Mouse (Mus musculus): Measurements from ENCODE around the gene Fosb. TPM values are rescaled to one million over a fixed set of nuclear protein-coding genes. Genes with fewer than 3 reads are reported as not detected.

The Fosb gene
- polyA plus RNA-seq, 1 experiment from 2014 or later = 0.20 TPM

DNA sequence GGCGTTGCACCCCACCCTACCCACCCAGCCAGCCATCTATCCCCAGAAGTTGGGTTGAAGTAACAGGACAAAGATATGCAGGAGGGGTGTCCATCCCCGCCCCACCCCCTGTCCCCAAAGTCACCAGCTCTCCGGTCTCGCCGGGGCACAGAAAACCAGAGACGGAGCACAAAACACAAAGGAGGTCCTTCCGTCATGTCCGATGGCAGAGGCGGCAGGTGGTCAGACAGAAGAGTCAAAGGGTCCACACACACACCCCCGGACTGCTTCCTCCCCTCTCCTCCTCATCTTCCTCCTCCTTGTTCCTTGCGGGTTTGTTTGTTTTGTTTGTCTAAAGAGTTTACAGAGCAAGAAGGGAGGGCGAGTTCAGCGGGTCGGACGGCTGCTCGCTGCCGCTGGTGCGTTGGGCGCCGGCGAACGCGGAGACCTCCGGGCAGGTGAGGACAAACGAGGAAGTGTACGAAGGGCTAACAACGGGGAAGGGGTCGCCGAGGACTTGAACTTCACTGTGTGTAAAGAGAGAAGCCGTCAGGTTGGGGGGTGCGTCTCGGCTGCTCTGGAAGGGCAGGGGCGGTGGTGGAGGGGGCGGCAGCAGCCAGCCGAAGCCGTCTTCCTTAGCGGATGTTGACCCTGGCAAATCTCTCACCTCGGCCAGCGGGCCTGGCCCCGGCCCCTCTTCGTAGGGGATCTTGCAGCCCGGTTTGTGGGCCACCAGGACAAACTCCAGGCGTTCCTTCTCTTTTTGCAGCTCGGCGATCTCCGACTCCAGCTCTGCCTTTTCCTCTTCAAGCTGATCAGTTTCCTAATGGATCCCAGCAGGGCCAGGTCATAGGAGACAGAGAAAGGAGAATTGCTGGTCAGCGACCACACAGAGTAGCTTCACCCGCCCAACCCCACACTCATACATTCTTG lies 5.1 kb downstream of the Fosb start:
- ATAC-seq (ENCODE audit: low read depth) = no peak
- no peaks in the 10 kb centered on the region for H3K9me3 ChIP-seq (ENCODE audit: control insufficient read depth, low read length)
- peaks cover 58% of the 10 kb centered on the region for H3K27me3 ChIP-seq (ENCODE audit: control insufficient read depth, insufficient read depth, low read depth, low read length)
- H3K4me1 ChIP-seq (replicated peaks; ENCODE audit: control insufficient read depth, insufficient read depth, low read length) = peaks cover 33% of the 10 kb centered on the region
- peak overlapping the region; percentile 46 for H3K4me3 ChIP-seq (ENCODE audit: low read length)
- no peaks in the 10 kb centered on the region for H3K36me3 ChIP-seq (ENCODE audit: control insufficient read depth, insufficient read depth, low read length)
- WGBS = 2% methylated on average over 48 of the region's 48 CpGs
- no peak overlapping the region for H3K27ac ChIP-seq (ENCODE audit: low read length)
- peak overlapping the region; percentile 59 for H3K4me2 ChIP-seq (ENCODE audit: low read depth, low read length)
- peak overlapping the region; percentile 55; the same call in 1 of the 2 replicates for H3K9ac ChIP-seq (ENCODE audit: low read length)

DNA sequence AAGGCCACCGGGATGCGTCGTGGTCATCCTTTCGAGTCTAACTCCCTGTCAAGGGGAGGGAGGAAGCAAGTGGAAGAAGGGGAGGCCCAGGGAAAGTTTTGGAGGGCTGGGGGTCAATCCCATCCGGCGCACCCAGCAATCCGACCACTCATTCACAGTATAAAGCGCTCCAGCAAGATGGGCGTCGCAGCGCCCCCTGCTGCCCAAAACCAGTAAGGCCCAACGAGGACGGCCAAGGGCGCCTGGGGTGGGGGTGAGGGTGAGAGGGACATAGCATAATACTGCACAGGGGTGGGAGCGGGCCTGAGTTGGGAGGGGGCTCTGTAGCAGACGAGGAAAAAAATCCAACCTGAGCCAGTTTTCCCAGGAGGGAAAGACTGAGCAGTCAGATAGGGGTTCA lies 6.1 kb downstream of the Fosb start:
- no peak overlapping the region for H3K27ac ChIP-seq (ENCODE audit: low read length)
- peak overlapping the region; percentile 59 for H3K4me2 ChIP-seq (ENCODE audit: low read depth, low read length)
- H3K36me3 ChIP-seq (ENCODE audit: control insufficient read depth, insufficient read depth, low read length) = no peaks in the 10 kb centered on the region
- peak overlapping the region; percentile 54 for H3K9ac ChIP-seq (ENCODE audit: low read length)
- H3K4me1 ChIP-seq (replicated peaks; ENCODE audit: control insufficient read depth, insufficient read depth, low read length) = peaks cover 27% of the 10 kb centered on the region
- peaks cover 58% of the 10 kb centered on the region for H3K27me3 ChIP-seq (ENCODE audit: control insufficient read depth, insufficient read depth, low read depth, low read length)
- H3K4me3 ChIP-seq (ENCODE audit: low read length) = peak overlapping the region; percentile 20; the same call in 1 of the 2 replicates
- H3K9me3 ChIP-seq (ENCODE audit: control insufficient read depth, low read length) = no peaks in the 10 kb centered on the region
- WGBS = under 1% methylated on average over 16 of the region's 16 CpGs
- ATAC-seq (ENCODE audit: low read depth) = 0 out of 2 replicates have a peak, but pooled peaks have one; percentile 12

GRCm38 (mm10) chr7:19303046-19303305 lies 6.9 kb downstream of the Fosb start:
- H3K27ac ChIP-seq (ENCODE audit: low read length) = no peak overlapping the region
- no peak overlapping the region for H3K4me3 ChIP-seq (ENCODE audit: low read length)
- no peak overlapping the region for H3K9ac ChIP-seq (ENCODE audit: low read length)
- no peaks in the 10 kb centered on the region for H3K9me3 ChIP-seq (ENCODE audit: control insufficient read depth, low read length)
- no peak for ATAC-seq (ENCODE audit: low read depth)
- no peaks in the 10 kb centered on the region for H3K36me3 ChIP-seq (ENCODE audit: control insufficient read depth, insufficient read depth, low read length)
- 72% methylated on average over 12 of the region's 12 CpGs for WGBS
- H3K27me3 ChIP-seq (ENCODE audit: control insufficient read depth, insufficient read depth, low read depth, low read length) = peaks cover 58% of the 10 kb centered on the region
- H3K4me2 ChIP-seq (ENCODE audit: low read depth, low read length) = no peak overlapping the region
- H3K4me1 ChIP-seq (replicated peaks; ENCODE audit: control insufficient read depth, insufficient read depth, low read length) = peaks cover 27% of the 10 kb centered on the region

- peaks cover 58% of the 10 kb centered on the region for H3K27me3 ChIP-seq (ENCODE audit: control insufficient read depth, insufficient read depth, low read depth, low read length)
- no peak overlapping the region for H3K4me2 ChIP-seq (ENCODE audit: low read depth, low read length)
- H3K27ac ChIP-seq (ENCODE audit: low read length) = no peak overlapping the region
- no peak overlapping the region for H3K9ac ChIP-seq (ENCODE audit: low read length)
- peaks cover 22% of the 10 kb centered on the region for H3K4me1 ChIP-seq (replicated peaks; ENCODE audit: control insufficient read depth, insufficient read depth, low read length)
- no peak overlapping the region for H3K4me3 ChIP-seq (ENCODE audit: low read length)
- no peak for ATAC-seq (ENCODE audit: low read depth)
- H3K36me3 ChIP-seq (ENCODE audit: control insufficient read depth, insufficient read depth, low read length) = no peaks in the 10 kb centered on the region
- 49% methylated on average over 13 of the region's 13 CpGs for WGBS
- H3K9me3 ChIP-seq (ENCODE audit: control insufficient read depth, low read length) = no peaks in the 10 kb centered on the region
Measured at GRCm38 (mm10) chr7:19302264-19303045, 7.4 kb downstream of the Fosb start.

DNA sequence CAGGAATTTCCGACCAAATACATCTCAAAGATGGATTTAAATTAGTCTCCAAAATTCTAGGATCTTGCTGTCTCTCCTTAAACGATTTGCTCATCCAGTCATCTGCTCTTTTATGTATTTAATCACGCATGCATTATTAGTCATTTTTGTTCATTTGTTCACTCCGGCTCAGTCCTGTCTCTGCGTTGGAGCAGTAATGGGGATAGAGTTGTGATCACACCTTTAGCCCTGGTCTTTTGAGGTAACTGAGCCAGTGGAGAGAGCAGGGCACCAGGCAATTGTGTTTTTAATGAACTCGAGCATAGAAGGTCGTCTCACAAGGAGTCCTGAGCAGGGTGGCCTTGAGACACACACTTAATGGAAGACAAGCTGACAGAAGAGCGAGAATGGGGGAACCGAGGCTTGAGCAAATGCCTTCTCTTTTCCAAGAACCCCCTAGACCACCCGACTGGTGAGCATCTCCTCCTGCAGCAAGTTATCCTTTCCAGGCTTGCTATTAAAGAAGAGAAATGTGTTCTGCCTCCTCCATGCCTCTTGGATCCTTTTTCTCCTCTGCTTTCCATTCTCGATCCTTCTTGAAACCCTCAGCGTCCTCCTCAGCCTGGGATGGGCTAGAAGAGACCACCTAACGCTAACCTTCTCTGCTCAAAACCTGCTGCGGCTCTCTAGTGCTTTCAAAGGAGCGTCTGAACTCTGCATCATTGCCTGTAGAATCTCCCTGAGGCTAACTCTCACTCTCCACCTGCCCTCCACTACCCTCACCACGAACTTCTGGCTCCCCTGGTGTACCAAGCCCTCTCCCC lies 8.2 kb downstream of the Fosb start:
- no peaks in the 10 kb centered on the region for H3K9me3 ChIP-seq (ENCODE audit: control insufficient read depth, low read length)
- peak overlapping the region; percentile 39; the same call in 1 of the 2 replicates for H3K9ac ChIP-seq (ENCODE audit: low read length)
- no peak for ATAC-seq (ENCODE audit: low read depth)
- H3K36me3 ChIP-seq (ENCODE audit: control insufficient read depth, insufficient read depth, low read length) = no peaks in the 10 kb centered on the region
- H3K4me3 ChIP-seq (ENCODE audit: low read length) = peak overlapping the region; percentile 27
- H3K27me3 ChIP-seq (ENCODE audit: control insufficient read depth, insufficient read depth, low read depth, low read length) = peaks cover 51% of the 10 kb centered on the region
- H3K4me2 ChIP-seq (ENCODE audit: low read depth, low read length) = peak overlapping the region; percentile 51
- H3K4me1 ChIP-seq (replicated peaks; ENCODE audit: control insufficient read depth, insufficient read depth, low read length) = peaks cover 22% of the 10 kb centered on the region
- H3K27ac ChIP-seq (ENCODE audit: low read length) = no peak overlapping the region
- 14% methylated on average over 16 of the region's 16 CpGs for WGBS

- H3K27ac ChIP-seq (ENCODE audit: low read length) = no peak overlapping the region
Measured at GRCm38 (mm10) chr7:19300501-19301421, 9.1 kb downstream of the Fosb start.

DNA sequence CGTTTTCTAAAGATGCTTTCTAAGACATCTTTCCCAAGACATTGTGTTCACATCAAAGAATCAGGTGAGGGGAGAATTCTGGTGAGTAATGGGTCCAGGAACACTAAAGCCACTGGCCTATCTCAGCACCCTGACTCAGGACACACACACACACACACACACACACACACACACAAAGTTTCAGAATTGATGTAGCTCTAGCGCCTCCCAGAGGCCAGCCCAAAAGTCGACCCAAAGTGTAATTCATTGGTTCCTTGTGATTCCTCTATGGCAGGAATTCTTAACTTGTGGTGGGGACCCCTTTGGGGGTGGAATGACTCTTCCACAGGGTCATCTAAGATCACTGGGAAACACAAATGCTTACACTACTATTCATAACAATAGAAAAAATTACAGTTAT lies 10.7 kb downstream of the Fosb start:
- no peak overlapping the region for H3K4me2 ChIP-seq (ENCODE audit: low read depth, low read length)
- H3K27me3 ChIP-seq (ENCODE audit: control insufficient read depth, insufficient read depth, low read depth, low read length) = peaks cover 26% of the 10 kb centered on the region
- H3K9me3 ChIP-seq (ENCODE audit: control insufficient read depth, low read length) = no peaks in the 10 kb centered on the region
- no peak overlapping the region for H3K4me3 ChIP-seq (ENCODE audit: low read length)
- no peak overlapping the region for H3K27ac ChIP-seq (ENCODE audit: low read length)
- ATAC-seq (ENCODE audit: low read depth) = no peak
- WGBS = 24% methylated on average over 3 of the region's 3 CpGs
- H3K36me3 ChIP-seq (ENCODE audit: control insufficient read depth, insufficient read depth, low read length) = no peaks in the 10 kb centered on the region
- no peak overlapping the region for H3K9ac ChIP-seq (ENCODE audit: low read length)
- H3K4me1 ChIP-seq (replicated peaks; ENCODE audit: control insufficient read depth, insufficient read depth, low read length) = peaks cover 13% of the 10 kb centered on the region

More at GRCm38 (mm10) chr7:19300501-19301421, 9.1 kb downstream of the Fosb start:
- peak overlapping the region; percentile 53 for H3K4me3 ChIP-seq (ENCODE audit: low read length)
- H3K27me3 ChIP-seq (ENCODE audit: control insufficient read depth, insufficient read depth, low read depth, low read length) = peaks cover 42% of the 10 kb centered on the region
- H3K9ac ChIP-seq (ENCODE audit: low read length) = peak overlapping the region; percentile 44; the same call in 1 of the 2 replicates
- no peaks in the 10 kb centered on the region for H3K36me3 ChIP-seq (ENCODE audit: control insufficient read depth, insufficient read depth, low read length)
- WGBS = under 1% methylated on average over 29 of the region's 29 CpGs
- peak; percentile 87 for ATAC-seq (ENCODE audit: low read depth)
- H3K4me2 ChIP-seq (ENCODE audit: low read depth, low read length) = peak overlapping the region; percentile 51
- H3K4me1 ChIP-seq (replicated peaks; ENCODE audit: control insufficient read depth, insufficient read depth, low read length) = peaks cover 22% of the 10 kb centered on the region
- no peaks in the 10 kb centered on the region for H3K9me3 ChIP-seq (ENCODE audit: control insufficient read depth, low read length)

GRCm38 (mm10) chr7:19297794-19298193 lies 12.1 kb downstream of the Fosb start:
- Histone ChIP-seq H3K4me2 (ENCODE audit: low read depth, low read length) (no peak overlapping the region), H3K27me3 (ENCODE audit: control insufficient read depth, insufficient read depth, low read depth, low read length) (peaks cover 13% of the 10 kb centered on the region), H3K36me3 (ENCODE audit: control insufficient read depth, insufficient read depth, low read length) (no peaks in the 10 kb centered on the region), H3K4me1 (replicated peaks; ENCODE audit: control insufficient read depth, insufficient read depth, low read length) (peaks cover 6% of the 10 kb centered on the region), H3K27ac (ENCODE audit: low read length) (no peak overlapping the region), H3K4me3 (ENCODE audit: low read length) (no peak overlapping the region), H3K9me3 (ENCODE audit: control insufficient read depth, low read length) (no peaks in the 10 kb centered on the region), H3K9ac (ENCODE audit: low read length) (no peak overlapping the region)
- 88% methylated on average over 5 of the region's 5 CpGs for WGBS
- no peak for ATAC-seq (ENCODE audit: low read depth)

All from lung, embryonic 16.5 days (tissue).